Mouse (Mus musculus) cerebellum, adult 9-10 months (tissue): ENCODE measurements around the gene Slc39a11.
A peak's percentile ranks its signal among the peaks of the same experiment; 100 is the strongest.

Experiments
- DNase-seq: peaks from one replicate; pipeline ENCODE4 v3.0.0; 2022

Slc39a11 gene

GRCm38 (mm10) chr11:113630642-113631041 lies 19.2 kb downstream of the Slc39a11 start:
- DNase-seq: no peak

- no peak for DNase-seq
Observed at GRCm38 (mm10) chr11:113627785-113628184, 22.1 kb downstream of the Slc39a11 start.

- DNase-seq: no peak
Observed at GRCm38 (mm10) chr11:113625437-113625836, 24.4 kb downstream of the Slc39a11 start.

GRCm38 (mm10) chr11:113622028-113622427 lies 27.9 kb downstream of the Slc39a11 start:
- DNase-seq: no peak

- no peak for DNase-seq
Observed at GRCm38 (mm10) chr11:113621001-113621400, 28.9 kb downstream of the Slc39a11 start.

DNA sequence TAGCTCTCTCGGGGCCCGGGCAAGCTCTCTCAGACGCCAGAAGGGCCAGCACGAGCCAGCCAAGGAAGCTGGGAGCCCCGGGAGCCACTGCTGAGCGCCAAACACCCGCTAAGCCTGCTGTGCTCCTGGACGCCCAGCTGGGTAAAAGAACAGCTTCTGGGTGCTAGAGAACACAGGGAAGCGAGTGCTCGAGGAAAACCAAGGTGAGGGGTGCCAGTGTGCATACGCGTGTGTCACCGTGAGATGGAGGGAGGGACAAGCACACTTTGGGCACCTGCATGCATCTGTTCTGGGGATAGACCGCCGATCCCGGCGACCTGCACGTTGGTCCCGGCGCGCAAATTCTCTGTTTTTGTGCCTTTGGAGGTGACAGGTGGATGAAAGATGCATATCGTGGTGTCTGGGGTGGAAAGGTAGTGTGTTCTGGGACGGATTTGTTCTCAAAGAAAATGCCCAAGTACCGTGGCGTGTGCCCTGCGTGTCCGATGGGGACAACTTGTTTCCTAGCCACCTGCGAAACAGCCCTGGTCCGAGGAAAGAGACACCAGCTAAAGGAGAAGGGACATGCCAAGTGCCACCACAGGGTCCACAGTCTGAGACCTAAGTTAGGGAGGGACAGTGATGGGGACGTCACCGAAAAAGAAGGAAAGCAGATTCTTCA lies 30.3 kb downstream of the Slc39a11 start:
- no peak for DNase-seq

DNA sequence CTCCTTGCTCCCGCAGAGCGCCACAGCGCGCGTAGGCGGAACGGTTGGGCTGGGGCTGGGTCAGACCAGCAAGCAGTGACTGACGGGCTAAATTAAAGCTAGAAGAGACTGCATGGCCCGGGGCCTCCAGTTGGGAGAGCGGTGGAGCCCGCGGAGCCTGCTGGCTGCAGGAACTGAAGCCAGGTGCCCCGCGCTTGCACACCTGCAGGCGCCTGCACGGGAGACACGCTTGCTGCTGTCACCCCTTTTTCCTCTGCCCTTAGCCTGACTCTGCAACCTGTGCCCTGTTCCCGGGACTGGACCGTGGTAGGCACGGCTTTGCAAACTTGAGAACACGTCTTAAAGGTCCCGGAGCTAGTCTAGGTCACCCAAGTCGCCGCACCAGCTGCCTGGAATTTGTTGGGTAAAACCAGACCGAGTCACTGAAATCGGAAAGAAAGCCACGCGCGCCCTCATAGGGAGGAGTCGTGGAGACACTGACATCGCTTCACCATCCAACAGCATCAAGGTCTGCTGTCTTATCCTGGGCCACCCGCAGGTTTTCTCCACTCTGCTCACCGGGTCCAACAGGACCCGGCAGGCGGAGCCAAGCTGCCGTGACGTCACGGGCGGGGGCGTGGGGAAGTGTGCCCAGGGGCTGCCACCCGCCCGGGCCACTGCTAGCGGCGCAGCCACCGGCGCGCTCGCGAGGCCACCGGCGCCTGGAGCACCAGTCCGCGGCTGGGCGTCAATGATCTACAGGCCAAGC lies 31.0 kb downstream of the Slc39a11 start, which contains the start of gene Sstr2:
Sstr2 (plus strand) TSS at position 671 of the 748 bp plus-strand sequence.
- DNase-seq: peak; percentile 46

GRCm38 (mm10) chr11:113618303-113618671 lies 31.6 kb downstream of the Slc39a11 start:
- no peak for DNase-seq

DNA sequence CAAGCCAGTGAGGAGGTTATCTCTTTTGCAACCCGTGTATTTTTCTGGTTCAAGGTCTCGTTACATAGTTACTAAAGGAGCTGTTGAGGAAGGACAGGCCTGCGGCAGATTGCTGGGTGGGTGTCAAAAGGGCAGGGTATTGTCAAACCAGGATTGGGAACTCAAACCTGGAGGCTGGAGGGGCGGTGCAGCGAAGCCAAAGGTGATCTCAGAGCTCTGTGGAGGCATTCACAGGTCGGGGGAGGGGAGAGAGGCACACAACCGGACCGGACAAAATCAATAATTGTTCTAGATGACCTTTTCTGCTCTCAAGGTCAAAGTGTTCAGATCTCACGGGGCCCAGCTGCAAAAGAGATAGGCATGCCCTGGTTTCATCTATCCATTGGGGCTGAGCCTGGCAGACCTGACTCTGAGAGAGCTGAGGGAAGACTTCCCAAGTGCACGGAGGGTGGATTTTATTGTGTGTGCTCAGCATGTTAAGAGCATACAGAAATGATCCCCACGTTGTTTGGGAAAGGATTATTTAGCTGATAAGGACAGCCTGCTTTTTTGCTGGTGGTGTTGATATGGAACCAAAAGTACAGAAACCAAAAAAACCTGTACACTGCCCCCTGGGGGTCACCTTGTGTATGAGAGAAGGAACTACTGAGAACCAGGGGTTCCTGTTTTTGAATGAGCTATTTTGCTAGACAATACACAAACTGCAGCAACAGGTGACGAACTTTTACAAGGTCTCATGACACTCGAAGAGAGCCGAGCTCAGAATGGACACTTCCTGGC lies 32.6 kb downstream of the Slc39a11 start:
- DNase-seq: peak; percentile 65

DNA sequence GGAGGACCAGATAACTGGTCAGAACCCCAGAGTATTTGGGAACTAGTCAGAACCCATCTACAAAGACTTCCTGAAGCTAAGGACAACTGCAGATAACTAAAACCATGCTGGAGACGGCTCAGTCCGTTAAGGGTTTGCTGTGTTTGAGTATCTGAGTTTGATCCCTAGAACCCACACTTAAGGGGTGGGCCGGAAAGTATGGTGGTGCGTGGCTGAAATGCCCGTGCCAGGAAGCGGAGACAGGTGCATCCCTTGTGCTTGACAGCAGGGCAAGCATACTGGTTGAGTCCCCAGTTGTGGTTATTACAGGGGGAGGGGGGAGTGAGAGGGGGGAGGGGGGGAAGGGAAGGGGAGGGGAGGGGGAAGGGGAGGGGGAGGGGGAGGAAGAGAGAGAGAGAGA lies 35.4 kb downstream of the Slc39a11 start:
- no peak for DNase-seq

DNA sequence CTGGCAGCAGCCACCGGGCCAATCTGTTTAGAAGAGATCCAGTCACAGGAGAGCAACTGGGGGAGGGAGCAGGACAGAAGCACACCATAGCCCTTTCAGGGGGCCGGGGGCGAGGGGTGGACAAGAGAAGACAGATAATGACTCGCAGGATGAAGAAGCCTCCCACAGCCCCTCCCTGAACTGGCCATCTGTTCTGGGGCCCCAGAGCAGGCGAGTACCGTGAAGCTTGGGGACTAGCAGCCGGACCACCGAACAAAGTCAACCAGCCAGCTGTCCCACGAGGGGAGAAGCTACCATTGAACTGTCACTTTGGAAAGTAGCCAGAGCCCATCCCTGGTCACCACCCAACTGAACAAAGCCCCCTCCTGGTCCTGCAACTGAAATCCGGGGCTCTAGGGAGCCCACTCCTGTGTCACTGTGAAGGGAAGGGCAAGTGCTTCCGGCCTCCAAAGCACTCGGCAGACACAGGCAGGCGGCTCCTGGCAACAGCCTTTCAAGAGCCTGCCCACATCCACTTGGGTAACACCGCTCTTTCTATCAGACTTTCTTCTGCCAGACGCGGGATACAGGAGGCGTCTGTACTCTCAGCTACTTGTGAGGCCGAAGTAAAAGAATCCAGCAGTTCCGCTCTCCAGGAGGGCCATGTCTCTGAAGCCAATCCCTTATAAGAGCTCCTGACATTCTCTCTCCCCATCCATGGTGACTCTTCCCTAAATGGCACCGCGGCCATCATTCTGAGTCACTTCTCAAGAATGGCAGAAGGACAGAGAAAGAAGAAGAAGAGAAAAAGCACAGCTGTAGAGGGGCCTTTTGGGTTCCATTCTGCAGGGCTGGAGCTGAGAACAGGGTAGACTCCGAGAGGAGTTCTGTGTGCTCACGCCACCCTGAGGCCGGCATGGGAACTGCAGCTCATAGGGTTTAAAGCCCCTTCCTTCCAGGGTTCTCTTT lies 37.9 kb downstream of the Slc39a11 start:
- no peak for DNase-seq

DNA sequence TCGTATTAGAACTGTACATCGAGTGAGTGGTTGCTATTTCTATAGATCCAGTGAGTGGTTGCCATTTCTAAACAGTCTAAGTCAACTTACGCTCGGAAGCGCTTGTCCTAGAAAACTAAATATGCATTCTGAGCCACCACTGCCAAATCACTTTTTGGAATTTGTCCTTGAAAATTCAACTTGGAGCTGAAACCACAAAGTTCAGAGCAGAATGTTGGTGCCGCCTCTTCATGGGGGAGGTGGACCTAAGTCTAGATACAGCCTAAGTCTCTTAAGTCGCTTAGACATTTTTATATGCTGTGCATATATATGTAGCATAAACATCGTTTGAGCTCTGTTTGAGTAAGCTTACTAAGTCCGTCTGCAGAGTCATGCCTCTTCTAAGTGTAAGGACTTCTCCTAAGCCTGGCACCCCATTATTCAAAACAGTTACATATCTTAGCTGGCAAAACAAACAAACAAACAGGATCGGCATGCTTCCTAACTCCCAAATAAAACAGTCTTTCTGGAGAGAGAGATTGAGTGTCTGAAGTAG lies 38.7 kb downstream of the Slc39a11 start:
- no peak for DNase-seq

DNA sequence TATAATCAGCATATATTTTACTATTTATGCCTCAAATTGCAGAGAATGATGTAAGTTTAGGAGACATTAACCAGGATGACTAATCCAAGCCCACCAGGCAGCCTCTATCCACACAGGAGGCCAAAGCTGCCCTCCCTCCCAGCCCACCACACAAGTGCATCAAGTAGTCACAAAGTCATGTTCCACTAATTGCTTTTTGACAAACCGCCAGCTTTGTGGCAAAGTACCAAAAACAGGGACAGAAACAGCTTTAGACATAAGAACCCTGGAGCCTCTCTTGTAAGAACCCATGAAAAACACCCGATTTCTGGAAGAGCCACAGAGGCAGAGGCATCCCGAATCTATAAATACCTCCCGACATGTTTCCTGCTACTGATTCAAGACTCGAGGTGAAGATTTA lies 39.6 kb downstream of the Slc39a11 start:
- no peak for DNase-seq

GRCm38 (mm10) chr11:113609581-113609980 lies 40.3 kb downstream of the Slc39a11 start:
- no peak for DNase-seq

GRCm38 (mm10) chr11:113607556-113607955 lies 42.3 kb downstream of the Slc39a11 start:
- no peak for DNase-seq

- no peak for DNase-seq
Observed at GRCm38 (mm10) chr11:113601616-113602343, 48.1 kb downstream of the Slc39a11 start.

GRCm38 (mm10) chr11:113600526-113601245 lies 49.2 kb downstream of the Slc39a11 start:
- DNase-seq: peak; percentile 57

DNA sequence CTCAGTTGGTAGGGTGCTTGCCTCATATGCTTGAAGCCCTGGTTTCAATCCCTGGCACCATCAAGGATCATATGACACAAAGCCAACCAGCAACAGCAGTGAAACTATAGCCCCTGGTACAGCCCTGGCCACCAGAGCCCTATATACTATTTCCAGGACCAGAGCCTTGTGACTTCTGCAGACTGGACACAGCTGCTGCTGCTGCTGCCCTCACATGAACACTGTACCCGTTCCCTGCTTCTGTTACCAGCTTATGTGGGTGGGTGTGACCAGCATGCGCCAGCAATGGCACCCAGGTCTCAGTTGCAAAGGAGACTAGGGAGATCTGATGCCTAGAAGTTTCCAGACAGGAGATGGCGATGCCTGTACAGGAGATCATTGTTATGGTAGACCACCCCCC lies 52.2 kb downstream of the Slc39a11 start:
- no peak for DNase-seq

DNA sequence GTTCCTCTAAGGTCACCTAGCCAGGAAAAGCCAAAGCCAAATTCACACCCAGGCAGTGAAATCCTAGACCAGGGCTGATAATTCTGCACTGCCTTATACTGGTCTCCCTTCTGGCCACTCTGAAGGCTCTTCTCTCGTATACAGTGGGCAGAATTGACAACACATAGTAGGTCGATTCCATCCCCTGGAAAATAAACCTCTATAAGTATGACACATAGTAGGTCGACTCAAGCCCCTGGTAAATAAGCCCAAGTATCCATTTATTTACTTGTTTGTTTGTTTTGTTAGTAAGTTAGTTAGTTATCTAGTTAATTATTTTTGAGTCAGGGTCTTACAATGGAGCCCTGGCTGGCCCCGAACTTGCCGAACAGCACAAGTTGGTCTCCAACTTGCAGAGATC lies 54.7 kb downstream of the Slc39a11 start:
- no peak for DNase-seq

GRCm38 (mm10) chr11:113588936-113589335 lies 60.9 kb downstream of the Slc39a11 start:
- DNase-seq: no peak

DNA sequence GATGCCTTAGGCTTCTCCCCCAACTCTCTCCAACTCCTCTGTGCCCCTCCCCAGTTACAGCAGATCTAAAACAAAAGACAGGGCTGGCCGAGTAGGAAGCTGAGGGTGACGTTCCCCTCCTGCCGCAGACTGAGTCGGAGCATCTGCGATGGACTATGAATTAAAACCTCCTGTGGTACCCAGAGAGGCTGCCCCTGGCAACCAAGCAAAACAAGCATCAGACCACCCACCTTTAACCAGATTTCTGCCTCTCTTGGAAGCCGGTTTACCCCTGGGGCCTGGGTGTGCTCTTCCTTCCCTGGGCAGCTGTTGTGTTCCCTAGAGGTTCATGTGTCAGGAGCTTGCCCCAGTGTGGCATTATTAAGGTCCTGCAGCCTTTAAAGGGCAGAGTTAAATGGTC lies 63.5 kb downstream of the Slc39a11 start:
- DNase-seq: no peak
